Mouse (Mus musculus): ENCODE measurements at regions not wholly inside any gene's neighbourhood (a gene's known extent, or its start where the extent isn't known, plus 50 kb on each side); places are given as distances from the start of the nearest gene placed in this dataset.

- Histone ChIP-seq H3K4me1 (peaks cover 7% of the 10 kb centered on the region), H3K4me3 (no peak overlapping the region), H3K27me3 (peaks cover 3% of the 10 kb centered on the region; the same call in 1 of the 2 replicates), H3K9me3 (replicated peaks) (no peaks in the 10 kb centered on the region), H3K9ac (no peak overlapping the region), H3K36me3 (ENCODE audit: poor library complexity, severe bottlenecking) (no peaks in the 10 kb centered on the region), H3K27ac (no peak overlapping the region), H3K4me2 (no peak overlapping the region)
- WGBS, result 90% methylated on average over 1 of the region's 1 CpGs
- ATAC-seq, result no peak
Measured at GRCm38 (mm10) chr2:34010166-34010565, 122.4 kb upstream of the Mvb12b start.

GRCm38 (mm10) chr2:34007916-34008315, 120.2 kb upstream of the Mvb12b start:
- no peak overlapping the region for H3K4me2 ChIP-seq
- H3K9me3 ChIP-seq (replicated peaks), result no peaks in the 10 kb centered on the region
- peaks cover 3% of the 10 kb centered on the region; the same call in 1 of the 2 replicates for H3K27me3 ChIP-seq
- no peaks in the 10 kb centered on the region for H3K36me3 ChIP-seq (ENCODE audit: poor library complexity, severe bottlenecking)
- H3K4me1 ChIP-seq, result no peaks in the 10 kb centered on the region
- no peak overlapping the region for H3K4me3 ChIP-seq
- no peak overlapping the region for H3K27ac ChIP-seq
- WGBS, result 96% methylated on average over 7 of the region's 7 CpGs
- ATAC-seq, result no peak
- H3K9ac ChIP-seq, result no peak overlapping the region

- Histone ChIP-seq H3K36me3 (ENCODE audit: poor library complexity, severe bottlenecking) (no peaks in the 10 kb centered on the region), H3K4me3 (no peak overlapping the region), H3K27me3 (no peaks in the 10 kb centered on the region), H3K4me2 (no peak overlapping the region), H3K27ac (no peak overlapping the region), H3K4me1 (no peaks in the 10 kb centered on the region), H3K9me3 (replicated peaks) (no peaks in the 10 kb centered on the region), H3K9ac (no peak overlapping the region)
- 93% methylated on average over 7 of the region's 7 CpGs for WGBS
- ATAC-seq, result no peak
Measured at GRCm38 (mm10) chr2:33997106-33997505, 109.4 kb upstream of the Mvb12b start.

GRCm38 (mm10) chr2:33996331-33996730, 108.6 kb upstream of the Mvb12b start:
- Histone ChIP-seq H3K9me3 (replicated peaks) (no peaks in the 10 kb centered on the region), H3K4me2 (no peak overlapping the region), H3K27me3 (no peaks in the 10 kb centered on the region), H3K27ac (no peak overlapping the region), H3K4me3 (no peak overlapping the region), H3K9ac (no peak overlapping the region), H3K4me1 (no peaks in the 10 kb centered on the region), H3K36me3 (ENCODE audit: poor library complexity, severe bottlenecking) (no peaks in the 10 kb centered on the region)
- 97% methylated on average over 2 of the region's 2 CpGs for WGBS
- no peak for ATAC-seq

- Histone ChIP-seq H3K4me2 (no peak overlapping the region), H3K9me3 (replicated peaks) (no peaks in the 10 kb centered on the region), H3K27me3 (no peaks in the 10 kb centered on the region), H3K4me3 (no peak overlapping the region), H3K36me3 (ENCODE audit: poor library complexity, severe bottlenecking) (no peaks in the 10 kb centered on the region), H3K9ac (no peak overlapping the region), H3K27ac (no peak overlapping the region), H3K4me1 (peaks cover 12% of the 10 kb centered on the region)
- 88% methylated on average over 4 of the region's 4 CpGs for WGBS
- ATAC-seq, result no peak
Measured at GRCm38 (mm10) chr2:33991299-33991698, 103.6 kb upstream of the Mvb12b start.

GRCm38 (mm10) chr2:33990711-33991110, 103.0 kb upstream of the Mvb12b start:
- no peak overlapping the region for H3K4me2 ChIP-seq
- ATAC-seq, result no peak
- H3K4me3 ChIP-seq, result no peak overlapping the region
- H3K27ac ChIP-seq, result no peak overlapping the region
- H3K36me3 ChIP-seq (ENCODE audit: poor library complexity, severe bottlenecking), result no peaks in the 10 kb centered on the region
- H3K9me3 ChIP-seq (replicated peaks), result no peaks in the 10 kb centered on the region
- no peaks in the 10 kb centered on the region for H3K27me3 ChIP-seq
- WGBS, result 93% methylated on average over 6 of the region's 6 CpGs
- no peak overlapping the region for H3K9ac ChIP-seq
- peaks cover 12% of the 10 kb centered on the region for H3K4me1 ChIP-seq

GRCm38 (mm10) chr2:33989555-33990370, 102.0 kb upstream of the Mvb12b start:
- 74% methylated on average over 12 of the region's 12 CpGs for WGBS
- Histone ChIP-seq H3K4me2 (no peak overlapping the region), H3K27ac (no peak overlapping the region), H3K36me3 (ENCODE audit: poor library complexity, severe bottlenecking) (no peaks in the 10 kb centered on the region), H3K9ac (no peak overlapping the region), H3K9me3 (replicated peaks) (no peaks in the 10 kb centered on the region), H3K4me3 (no peak overlapping the region), H3K4me1 (peaks cover 12% of the 10 kb centered on the region), H3K27me3 (no peaks in the 10 kb centered on the region)
- no peak for ATAC-seq

GRCm38 (mm10) chr2:33986420-33986819, 98.7 kb upstream of the Mvb12b start:
- WGBS, result 17% methylated on average over 4 of the region's 4 CpGs
- Histone ChIP-seq H3K9me3 (replicated peaks) (no peaks in the 10 kb centered on the region), H3K4me1 (peaks cover 33% of the 10 kb centered on the region), H3K4me3 (no peak overlapping the region), H3K9ac (no peak overlapping the region), H3K27me3 (0 out of 2 replicates have a peak, but pooled peaks cover 5% of the 10 kb centered on the region), H3K36me3 (ENCODE audit: poor library complexity, severe bottlenecking) (no peaks in the 10 kb centered on the region), H3K27ac (no peak overlapping the region), H3K4me2 (no peak overlapping the region)
- ATAC-seq, result peak; percentile 60

GRCm38 (mm10) chr2:33985316-33985715, 97.6 kb upstream of the Mvb12b start:
- H3K9me3 ChIP-seq (replicated peaks), result no peaks in the 10 kb centered on the region
- no peaks in the 10 kb centered on the region for H3K36me3 ChIP-seq (ENCODE audit: poor library complexity, severe bottlenecking)
- no peak overlapping the region for H3K4me2 ChIP-seq
- no peak overlapping the region for H3K9ac ChIP-seq
- no peak for ATAC-seq
- WGBS, result 72% methylated on average over 11 of the region's 11 CpGs
- H3K4me1 ChIP-seq, result peaks cover 29% of the 10 kb centered on the region
- H3K27me3 ChIP-seq, result 0 out of 2 replicates have a peak, but pooled peaks cover 8% of the 10 kb centered on the region
- no peak overlapping the region for H3K27ac ChIP-seq
- no peak overlapping the region for H3K4me3 ChIP-seq

- Histone ChIP-seq H3K4me1 (peaks cover 21% of the 10 kb centered on the region), H3K27me3 (0 out of 2 replicates have a peak, but pooled peaks cover 8% of the 10 kb centered on the region), H3K4me3 (no peak overlapping the region), H3K9me3 (replicated peaks) (no peaks in the 10 kb centered on the region), H3K4me2 (no peak overlapping the region), H3K9ac (no peak overlapping the region), H3K27ac (peak overlapping the region; percentile 67), H3K36me3 (ENCODE audit: poor library complexity, severe bottlenecking) (no peaks in the 10 kb centered on the region)
- ATAC-seq, result peak; percentile 70
- 38% methylated on average over 11 of the region's 11 CpGs for WGBS
Measured at GRCm38 (mm10) chr2:33983112-33983748, 95.5 kb upstream of the Mvb12b start.

- H3K36me3 ChIP-seq (ENCODE audit: poor library complexity, severe bottlenecking), result no peaks in the 10 kb centered on the region
- H3K27me3 ChIP-seq, result 0 out of 2 replicates have a peak, but pooled peaks cover 8% of the 10 kb centered on the region
- ATAC-seq, result no peak
- H3K4me2 ChIP-seq, result no peak overlapping the region
- H3K4me1 ChIP-seq, result peaks cover 21% of the 10 kb centered on the region
- WGBS, result 33% methylated on average over 8 of the region's 8 CpGs
- no peak overlapping the region; the same call in 1 of the 2 replicates for H3K27ac ChIP-seq
- H3K9ac ChIP-seq, result no peak overlapping the region
- no peaks in the 10 kb centered on the region for H3K9me3 ChIP-seq (replicated peaks)
- H3K4me3 ChIP-seq, result no peak overlapping the region
Measured at GRCm38 (mm10) chr2:33981936-33982335, 94.2 kb upstream of the Mvb12b start.

- Histone ChIP-seq H3K27ac (no peak overlapping the region), H3K4me2 (no peak overlapping the region), H3K4me1 (peaks cover 21% of the 10 kb centered on the region), H3K9ac (no peak overlapping the region), H3K4me3 (no peak overlapping the region), H3K9me3 (replicated peaks) (no peaks in the 10 kb centered on the region), H3K27me3 (0 out of 2 replicates have a peak, but pooled peaks cover 8% of the 10 kb centered on the region), H3K36me3 (ENCODE audit: poor library complexity, severe bottlenecking) (no peaks in the 10 kb centered on the region)
- 85% methylated on average over 7 of the region's 7 CpGs for WGBS
- ATAC-seq, result no peak
Measured at GRCm38 (mm10) chr2:33981321-33981720, 93.6 kb upstream of the Mvb12b start.
